In genomic region chr13:55182173-55182894, GRCm38 (mm10) we compare ENCODE assay signal across 8 mouse cellular contexts. TPM values are rescaled to one million over a fixed set of nuclear protein-coding genes. Genes with fewer than 3 reads are reported as not detected.
A peak's percentile ranks its signal among the peaks of the same experiment; 100 is the strongest.
DNase-seq lines count a peak whose midpoint lies in the region; ATAC-seq and TF ChIP-seq lines count a peak whose summit lies in the region.

No protein-coding gene starts in this region.

- no peaks in the 10 kb centered on the region for H3K27me3 ChIP-seq in hindbrain, embryonic 11.5 days (ENCODE audit: control insufficient read depth, insufficient read depth, low read length)
- H3K27me3 ChIP-seq in lung, embryonic 14.5 days (ENCODE audit: insufficient read depth, low read length), result no peaks in the 10 kb centered on the region

- no peaks in the 10 kb centered on the region; the same call in 1 of the 2 replicates for H3K4me1 ChIP-seq in hindbrain, embryonic 11.5 days (replicated peaks; ENCODE audit: control insufficient read depth, insufficient read depth, low read length)
- no peaks in the 10 kb centered on the region for H3K4me1 ChIP-seq in lung, embryonic 14.5 days (ENCODE audit: insufficient read depth)

- H3K9me3 ChIP-seq in hindbrain, embryonic 11.5 days (ENCODE audit: control insufficient read depth, low read length), result no peaks in the 10 kb centered on the region
- no peaks in the 10 kb centered on the region for H3K9me3 ChIP-seq in lung, embryonic 14.5 days (ENCODE audit: low read depth, low read length)

- peak overlapping the region; percentile 33 for H3K4me2 ChIP-seq in hindbrain, embryonic 11.5 days (replicated peaks; ENCODE audit: low read depth, low read length)
- H3K4me2 ChIP-seq in lung, embryonic 14.5 days, result peak overlapping the region; percentile 70

- H3K4me3 ChIP-seq in hindbrain, embryonic 11.5 days (ENCODE audit: low read depth, low read length), result peak overlapping the region; percentile 19; the same call in 1 of the 2 replicates
- H3K4me3 ChIP-seq in lung, embryonic 14.5 days (ENCODE audit: low read depth, low read length), result peak overlapping the region; percentile 36

- peak; percentile 92 for DNase-seq in ZHBTc4 (ENCODE audit: low read depth, low spot score)
- DNase-seq in cerebellum, postnatal 14 days, result peak; percentile 72 to 76
- DNase-seq in frontal cortex, postnatal 14 days (ENCODE audit: low spot score in 2 of 2), result peak; percentile 49 to 54
- peak; percentile 75 for DNase-seq in hindbrain, embryonic 11.5 days (ENCODE audit: low spot score)
- DNase-seq in layer of hippocampus, adult 9-11 months, result peak; percentile 59
- peak; percentile 89 for DNase-seq in lung, embryonic 14.5 days
- peak; percentile 63 for DNase-seq in testis, postnatal 14 days (ENCODE audit: low spot score)

- peak; percentile 71 for ATAC-seq in hindbrain, embryonic 11.5 days (ENCODE audit: low FRiP score)
- peak; percentile 91 for ATAC-seq in lung, embryonic 14.5 days (ENCODE audit: insufficient read depth)
- ATAC-seq in neutrophil, adult 5-6 weeks (ENCODE audit: extremely low read depth, insufficient number of reproducible peaks, low FRiP score, poor library complexity, severe bottlenecking), result peak; percentile 61

- H3K27ac ChIP-seq in hindbrain, embryonic 11.5 days (ENCODE audit: low read depth, low read length), result 0 out of 2 replicates have a peak overlapping the region, but pooled peaks have one; percentile 14
- peak overlapping the region; percentile 86 for H3K27ac ChIP-seq in lung, embryonic 14.5 days (ENCODE audit: low read depth)

- WGBS in hindbrain, embryonic 11.5 days, result 6% methylated on average over 23 of the region's 23 CpGs
- WGBS in lung, embryonic 14.5 days, result 3% methylated on average over 23 of the region's 23 CpGs

- peak overlapping the region; percentile 40 for H3K9ac ChIP-seq in hindbrain, embryonic 11.5 days (ENCODE audit: low read depth, low read length)
- H3K9ac ChIP-seq in lung, embryonic 14.5 days, result peak overlapping the region; percentile 49

- no peaks in the 10 kb centered on the region for H3K36me3 ChIP-seq in hindbrain, embryonic 11.5 days (ENCODE audit: control insufficient read depth, insufficient read depth, low read length)
- no peaks in the 10 kb centered on the region for H3K36me3 ChIP-seq in lung, embryonic 14.5 days (ENCODE audit: insufficient read depth)

- TF ChIP-seq CTCF in lung, embryonic 14.5 days (IDR thresholded peaks at IDR 0.05; ENCODE audit: low read depth), result peak; percentile 75

RNA-seq across cellular contexts. Expression of gene Nsd1, which starts 27.2 kb away (rescaled TPM):
- 64.5 and 108 TPM in 2 replicates for polyA plus RNA-seq in hindbrain, embryonic 11.5 days (2014; fragmentation: Nextera tagmentation; extraction: Ambion mirVana)
- 70.0 and 80.7 TPM in 2 replicates for polyA plus RNA-seq in lung, embryonic 14.5 days (2014; fragmentation: Nextera tagmentation; extraction: Ambion mirVana)
- 211 and 232 TPM in 2 replicates for total RNA-seq in neutrophil, adult 5-6 weeks (2017)

RNA-seq across cellular contexts. Expression of gene Fgfr4, which starts 29.9 kb away (rescaled TPM):
- polyA plus RNA-seq in hindbrain, embryonic 11.5 days (2014; fragmentation: Nextera tagmentation; extraction: Ambion mirVana), result 0.66 and 1.5 TPM in 2 replicates
- polyA plus RNA-seq in lung, embryonic 14.5 days (2014; fragmentation: Nextera tagmentation; extraction: Ambion mirVana), result 14.6 and 17.3 TPM in 2 replicates
- total RNA-seq in neutrophil, adult 5-6 weeks (2017), result not detected in 2 replicates

RNA-seq across cellular contexts. Expression of gene Gm17617, which starts 49.0 kb away (rescaled TPM):
- polyA plus RNA-seq in hindbrain, embryonic 11.5 days (2014; fragmentation: Nextera tagmentation; extraction: Ambion mirVana), result not detected in 2 replicates
- polyA plus RNA-seq in lung, embryonic 14.5 days (2014; fragmentation: Nextera tagmentation; extraction: Ambion mirVana), result not detected in 2 replicates
- not detected in 2 replicates for total RNA-seq in neutrophil, adult 5-6 weeks (2017)

Comparison
In these comparisons a context has a peak if more than half of its experiments do, and no peak if none do; other contexts are left out.
1. Peak in every context shown above with its lines: DNase-seq, ATAC-seq, H3K4me3 ChIP-seq and H3K27ac ChIP-seq.